Mouse (Mus musculus) kidney, adult 2 months (tissue): ENCODE measurements around the gene Srgap2.

Source experiments
- CTCF ChIP-seq: fragments of 200-500 bp; conservative IDR thresholded peaks from 2 replicates; pipeline ENCODE4 v1.5.1; 2011; ENCODE audit warnings: low read depth, mild to moderate bottlenecking, control low read depth, low read length, moderate library complexity, mixed read lengths; ENCODE audit not compliant: insufficient read depth, insufficient read length
- POLR2A ChIP-seq: fragments of 200-500 bp; IDR thresholded peaks from one replicate; pipeline ENCODE4 v1.6.1; 2011; ENCODE audit warnings: low read depth, low read length, control low read depth

- no peak for TF ChIP-seq CTCF
- TF ChIP-seq POLR2A: no peak
These were observed 166.4 kb downstream of the Srgap2 start for GRCm38 (mm10) chr1:131360800-131361199.
